Mouse (Mus musculus): ENCODE data around the gene Gm5426. TPM values are rescaled to one million over a fixed set of nuclear protein-coding genes. Genes with fewer than 3 reads are reported as not detected.
"Not testable (repeated sequence)": the region's sequence is repeated elsewhere in the genome, so short reads cannot be mapped to it uniquely, and the experiment has no call there.

Gm5426 gene
- polyA plus RNA-seq, 1 experiment, result not detected

DNA sequence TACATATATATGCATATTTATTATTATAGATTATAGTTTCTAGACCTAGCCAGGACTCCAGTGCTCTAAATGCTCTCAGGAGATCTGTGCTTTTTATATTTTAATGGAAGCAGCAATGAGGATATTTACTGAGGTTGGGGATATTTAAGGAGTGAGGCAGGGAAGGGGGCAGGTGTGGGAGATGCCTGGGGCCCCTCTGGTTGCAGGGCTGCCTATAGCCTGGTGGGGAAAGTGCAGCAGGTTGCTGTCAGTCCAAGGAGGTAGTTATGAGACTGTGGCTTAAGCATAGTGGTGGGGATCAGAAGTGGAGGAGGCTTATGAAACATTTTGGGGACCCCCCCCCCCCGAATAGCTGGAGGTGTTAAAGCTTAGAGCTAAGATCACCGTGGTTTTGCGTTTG is 6.0 kb upstream of the Gm5426 start:
- TF ChIP-seq GATA1 (IDR thresholded peaks at IDR 0.05; ENCODE audit: borderline replicate concordance, low read length) (no peak), FLI1 (IDR thresholded peaks at IDR 0.05; ENCODE audit: low read length) (no peak)
- H3K4me1 ChIP-seq, result peaks cover 50% of the 10 kb centered on the region
- no peaks in the 10 kb centered on the region for H3K9me3 ChIP-seq
- no peaks in the 10 kb centered on the region for H3K27me3 ChIP-seq (replicated peaks)
- no peak overlapping the region for H3K4me3 ChIP-seq (replicated peaks)
- H3K36me3 ChIP-seq (replicated peaks; ENCODE audit: low read length), result no peaks in the 10 kb centered on the region

DNA sequence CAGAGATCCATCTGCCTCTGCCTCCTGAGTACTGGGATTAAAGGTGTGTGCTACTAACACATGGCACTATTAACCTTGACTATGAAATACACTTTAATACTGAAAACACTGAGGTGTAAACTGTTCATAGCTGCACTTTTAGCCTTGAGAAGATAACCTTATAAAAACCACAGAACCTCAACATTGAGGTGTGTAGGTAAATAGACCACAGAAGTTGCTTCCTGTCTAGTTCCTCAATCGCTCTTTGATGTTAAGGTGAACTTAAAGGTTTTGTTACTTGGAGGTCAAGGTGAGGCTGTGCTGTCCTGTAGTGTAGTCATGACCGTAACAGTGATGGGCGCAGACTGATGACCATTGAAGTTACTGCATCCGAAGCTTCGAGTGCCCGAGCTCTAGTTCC is 5.3 kb upstream of the Gm5426 start:
- H3K4me3 ChIP-seq (replicated peaks), result no peak overlapping the region
- H3K9me3 ChIP-seq, result no peaks in the 10 kb centered on the region
- no peak for TF ChIP-seq GATA1 (IDR thresholded peaks at IDR 0.05; ENCODE audit: borderline replicate concordance, low read length)
- TF ChIP-seq FLI1 (IDR thresholded peaks at IDR 0.05; ENCODE audit: low read length), result no peak
- H3K4me1 ChIP-seq, result peaks cover 50% of the 10 kb centered on the region
- no peaks in the 10 kb centered on the region for H3K36me3 ChIP-seq (replicated peaks; ENCODE audit: low read length)
- H3K27me3 ChIP-seq (replicated peaks), result no peaks in the 10 kb centered on the region

DNA sequence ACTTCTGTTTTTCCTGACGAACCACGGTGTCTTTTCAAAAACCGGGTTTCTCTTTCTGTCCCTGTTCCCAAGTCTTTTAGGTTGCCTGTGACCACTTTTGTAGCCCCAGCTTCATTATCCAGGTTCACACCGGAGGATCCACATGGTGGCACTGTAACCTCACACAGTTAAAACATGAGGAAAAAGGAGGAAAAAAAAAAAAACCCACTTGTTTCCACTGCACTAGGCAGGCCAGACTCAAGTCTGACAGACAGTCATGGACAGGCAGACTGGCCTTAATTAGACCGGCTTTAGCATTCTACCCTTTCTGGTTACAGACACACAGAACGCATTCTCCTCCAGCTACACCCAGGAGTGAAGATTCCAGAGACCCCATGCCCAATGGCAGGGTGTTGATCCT is 4.2 kb upstream of the Gm5426 start:
- no peaks in the 10 kb centered on the region for H3K27me3 ChIP-seq (replicated peaks)
- H3K36me3 ChIP-seq (replicated peaks; ENCODE audit: low read length), result no peaks in the 10 kb centered on the region
- H3K9me3 ChIP-seq, result no peaks in the 10 kb centered on the region
- peaks cover 47% of the 10 kb centered on the region for H3K4me1 ChIP-seq
- H3K4me3 ChIP-seq (replicated peaks), result peak overlapping the region; percentile 3
- TF ChIP-seq FLI1 (IDR thresholded peaks at IDR 0.05; ENCODE audit: low read length), result no peak
- TF ChIP-seq GATA1 (IDR thresholded peaks at IDR 0.05; ENCODE audit: borderline replicate concordance, low read length), result no peak

DNA sequence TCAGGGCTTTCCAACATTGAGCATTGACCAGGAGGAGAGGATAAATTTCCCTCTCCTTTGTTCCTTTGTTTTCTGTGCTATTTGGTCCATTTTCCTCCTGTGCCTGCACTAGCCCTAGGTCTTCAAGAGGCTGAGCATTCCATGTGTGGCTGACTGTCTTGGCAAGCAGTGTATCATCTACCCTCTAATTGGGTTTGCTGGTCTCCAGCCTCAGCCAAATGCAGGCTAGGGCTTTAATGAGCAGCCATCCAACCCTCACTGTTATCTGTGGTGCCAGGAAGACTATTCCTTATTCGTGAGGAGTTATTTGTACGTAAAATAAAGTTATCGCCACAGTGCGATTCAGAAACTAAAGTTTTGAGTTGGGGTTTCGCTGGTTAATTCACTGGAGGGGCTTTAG is 2.2 kb downstream of the Gm5426 start:
- Histone ChIP-seq H3K36me3 (replicated peaks; ENCODE audit: low read length) (no peaks in the 10 kb centered on the region), H3K9me3 (no peaks in the 10 kb centered on the region), H3K27me3 (replicated peaks) (no peaks in the 10 kb centered on the region), H3K4me1 (peaks cover 26% of the 10 kb centered on the region), H3K4me3 (replicated peaks) (no peak overlapping the region)
- TF ChIP-seq FLI1 (IDR thresholded peaks at IDR 0.05; ENCODE audit: low read length) (no peak), GATA1 (IDR thresholded peaks at IDR 0.05; ENCODE audit: borderline replicate concordance, low read length) (no peak)

DNA sequence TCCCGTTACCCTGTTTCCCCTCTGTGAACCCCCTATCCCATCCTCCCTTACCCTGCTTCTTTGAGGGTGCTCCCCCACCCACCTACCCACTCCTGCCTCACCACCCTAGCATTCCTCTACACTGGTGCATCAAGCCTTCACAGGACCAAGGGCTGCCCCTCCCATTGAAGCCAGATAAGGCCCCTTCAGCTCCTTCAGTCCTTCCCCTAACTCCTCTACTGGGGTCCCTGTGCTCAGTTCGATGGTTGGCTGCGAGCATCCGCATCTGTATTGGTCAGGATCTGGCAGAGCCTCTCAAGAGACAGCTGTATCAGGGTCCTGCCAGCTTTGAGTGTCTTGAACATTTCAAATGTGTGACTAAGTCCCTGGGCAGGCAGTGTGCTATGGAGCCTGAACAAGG is 2.9 kb downstream of the Gm5426 start:
- H3K4me3 ChIP-seq (replicated peaks); H3K9me3 ChIP-seq; H3K36me3 ChIP-seq (replicated peaks; ENCODE audit: low read length); H3K27me3 ChIP-seq (replicated peaks): not testable (repeated sequence)
- peaks cover 21% of the 10 kb centered on the region for H3K4me1 ChIP-seq

DNA sequence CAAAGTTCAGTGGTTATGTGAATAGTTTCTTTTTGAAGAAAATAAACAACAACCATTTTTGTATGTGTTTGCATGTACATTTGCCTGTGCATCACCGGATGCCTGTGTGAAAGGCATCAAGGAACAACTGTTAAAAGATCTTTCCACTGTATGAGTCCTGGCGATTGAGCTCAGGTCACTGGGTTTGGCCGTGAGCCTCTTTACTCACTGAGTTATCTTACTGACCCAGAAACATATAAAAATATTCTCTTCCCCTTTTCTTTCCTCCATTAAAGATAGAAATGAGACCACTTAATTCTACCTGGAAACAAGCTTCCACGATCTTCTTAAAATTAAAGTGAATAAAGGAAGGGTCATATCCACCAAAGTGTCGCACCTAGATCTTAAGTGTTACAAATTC is 10.2 kb downstream of the Gm5426 start:
- Histone ChIP-seq H3K36me3 (replicated peaks; ENCODE audit: low read length) (no peaks in the 10 kb centered on the region), H3K4me3 (replicated peaks) (no peak overlapping the region), H3K9me3 (no peaks in the 10 kb centered on the region), H3K4me1 (peaks cover 18% of the 10 kb centered on the region), H3K27me3 (replicated peaks) (no peaks in the 10 kb centered on the region)
- no peak for TF ChIP-seq FLI1 (IDR thresholded peaks at IDR 0.05; ENCODE audit: low read length)
- TF ChIP-seq GATA1 (IDR thresholded peaks at IDR 0.05; ENCODE audit: borderline replicate concordance, low read length), result no peak

DNA sequence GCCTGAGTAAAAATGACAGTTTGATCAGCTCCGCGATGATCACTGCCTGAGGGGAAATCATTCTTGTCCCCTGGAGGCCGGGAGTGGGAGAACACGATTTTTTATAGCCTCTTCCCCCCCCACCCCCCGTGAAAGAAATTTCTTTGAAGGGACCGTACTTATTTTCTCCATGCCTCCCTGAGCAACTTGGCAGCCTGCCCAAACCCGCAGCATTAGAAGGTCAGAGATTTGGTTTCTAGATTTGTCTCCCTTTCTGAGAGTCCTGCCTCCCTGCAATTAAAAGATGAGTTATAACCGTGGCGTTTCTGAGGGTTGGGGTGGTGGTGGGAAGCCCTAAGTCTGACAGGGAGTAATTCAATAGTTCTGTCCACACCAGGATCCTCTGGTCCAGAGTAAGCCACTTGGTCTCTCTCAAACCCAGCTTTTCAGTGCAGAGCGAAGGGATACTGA is 11.9 kb downstream of the Gm5426 start:
- Histone ChIP-seq H3K4me3 (replicated peaks) (no peak overlapping the region), H3K9me3 (no peaks in the 10 kb centered on the region), H3K4me1 (peaks cover 19% of the 10 kb centered on the region), H3K27me3 (replicated peaks) (no peaks in the 10 kb centered on the region), H3K36me3 (replicated peaks; ENCODE audit: low read length) (no peaks in the 10 kb centered on the region)
- no peak for TF ChIP-seq FLI1 (IDR thresholded peaks at IDR 0.05; ENCODE audit: low read length)
- no peak for TF ChIP-seq GATA1 (IDR thresholded peaks at IDR 0.05; ENCODE audit: borderline replicate concordance, low read length)

DNA sequence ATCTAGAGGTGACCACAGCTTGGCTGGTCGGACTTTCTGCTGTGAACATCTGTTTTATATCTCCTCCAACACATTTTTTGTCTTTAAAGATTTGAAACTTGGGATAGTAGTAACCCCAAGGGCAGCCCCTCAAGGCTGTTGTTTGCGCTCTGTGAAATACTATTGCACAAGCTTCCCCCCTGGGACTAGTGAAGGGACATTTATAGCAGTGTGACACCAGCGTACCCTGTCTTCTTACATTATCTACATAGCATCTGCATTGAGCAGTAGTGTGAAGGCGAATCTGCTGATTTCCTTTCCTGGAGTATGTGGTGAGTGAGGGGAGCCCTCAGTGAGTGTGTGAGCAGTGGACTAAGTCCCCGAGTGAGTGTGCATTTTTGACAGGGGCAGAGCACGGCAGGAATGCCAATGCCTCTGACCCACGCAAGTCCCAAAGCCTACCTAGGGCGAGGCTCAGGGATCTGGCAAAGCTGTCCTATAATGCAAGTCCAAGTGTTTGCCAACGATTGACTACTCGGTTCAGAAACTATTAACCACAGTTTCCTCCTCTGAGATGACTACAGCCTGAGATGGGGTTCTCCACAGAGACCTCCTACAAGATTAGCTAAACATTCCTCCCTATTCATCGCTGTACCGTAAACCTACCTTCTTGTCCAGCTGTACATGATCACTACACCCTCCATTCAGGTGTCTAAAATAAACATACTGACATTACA is 14.2 kb downstream of the Gm5426 start:
- peaks cover 28% of the 10 kb centered on the region for H3K4me1 ChIP-seq
- H3K27me3 ChIP-seq (replicated peaks), result no peaks in the 10 kb centered on the region
- no peaks in the 10 kb centered on the region for H3K9me3 ChIP-seq
- H3K4me3 ChIP-seq (replicated peaks), result peak overlapping the region; percentile 44
- no peak for TF ChIP-seq FLI1 (IDR thresholded peaks at IDR 0.05; ENCODE audit: low read length)
- no peak for TF ChIP-seq GATA1 (IDR thresholded peaks at IDR 0.05; ENCODE audit: borderline replicate concordance, low read length)
- no peaks in the 10 kb centered on the region for H3K36me3 ChIP-seq (replicated peaks; ENCODE audit: low read length)

DNA sequence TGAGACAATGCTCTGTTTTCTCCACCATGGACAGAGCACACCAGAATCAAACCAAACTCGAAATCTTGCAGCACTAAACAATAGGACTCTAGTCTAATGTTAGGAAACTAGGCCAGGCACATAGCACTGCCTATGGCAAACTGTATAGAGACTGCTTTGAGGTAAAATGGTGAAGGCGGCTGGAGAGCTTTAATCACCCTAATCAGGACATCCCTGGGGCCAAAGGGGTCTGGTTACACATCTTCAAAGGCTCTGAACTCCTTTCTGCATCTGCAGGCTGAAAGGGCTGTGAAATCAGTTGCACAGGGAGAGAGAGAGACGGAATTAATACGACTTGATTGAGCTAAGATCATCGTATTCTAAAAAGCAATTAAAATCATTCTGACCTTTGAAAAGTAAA is 16.9 kb downstream of the Gm5426 start:
- Histone ChIP-seq H3K9me3 (peaks cover 10% of the 10 kb centered on the region), H3K4me1 (peaks cover 28% of the 10 kb centered on the region)
- TF ChIP-seq FLI1 (IDR thresholded peaks at IDR 0.05; ENCODE audit: low read length), result no peak
- no peak for TF ChIP-seq GATA1 (IDR thresholded peaks at IDR 0.05; ENCODE audit: borderline replicate concordance, low read length)

DNA sequence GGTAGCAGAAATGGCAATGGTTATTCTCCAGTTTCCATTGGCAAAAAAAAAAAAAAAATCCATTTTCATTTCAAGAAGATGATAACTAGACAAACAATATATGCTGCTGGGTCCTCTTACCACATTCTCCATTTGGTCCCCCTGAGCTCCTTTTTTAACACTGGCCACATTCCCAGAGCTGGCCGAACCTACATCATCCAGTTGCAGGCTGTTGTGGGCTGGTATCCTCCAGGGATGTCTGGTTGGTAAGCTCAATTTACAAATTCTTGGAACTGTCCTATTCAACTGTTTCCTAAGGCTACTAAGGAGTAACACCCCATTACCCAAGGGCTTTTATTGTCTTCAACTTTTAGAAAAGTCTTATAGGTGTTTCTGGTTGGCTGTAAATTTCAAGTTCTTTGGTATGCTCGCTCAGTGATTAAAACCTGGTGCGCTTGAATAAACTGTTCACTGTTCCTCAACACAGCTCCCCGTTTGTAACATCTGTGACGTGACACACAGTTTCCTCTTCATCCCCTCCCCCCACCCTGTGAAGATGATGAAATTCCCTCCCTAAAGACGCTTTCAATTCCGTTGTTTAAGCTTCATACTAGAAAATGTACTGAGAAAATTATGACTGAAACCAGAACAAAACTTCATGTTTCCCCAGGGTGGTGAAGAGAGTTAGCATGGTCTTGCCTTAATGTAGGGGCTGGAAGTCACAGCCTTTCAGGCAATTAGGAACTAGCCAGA is 26.7 kb downstream of the Gm5426 start:
- peaks cover 10% of the 10 kb centered on the region for H3K4me1 ChIP-seq
- no peak overlapping the region for H3K4me3 ChIP-seq (replicated peaks)
- no peaks in the 10 kb centered on the region for H3K27me3 ChIP-seq (replicated peaks)
- H3K36me3 ChIP-seq (replicated peaks; ENCODE audit: low read length), result no peaks in the 10 kb centered on the region
- TF ChIP-seq FLI1 (IDR thresholded peaks at IDR 0.05; ENCODE audit: low read length) (no peak), GATA1 (IDR thresholded peaks at IDR 0.05; ENCODE audit: borderline replicate concordance, low read length) (no peak)
- peaks cover 11% of the 10 kb centered on the region; the same call in 1 of the 2 replicates for H3K9me3 ChIP-seq

More for the DNA sequence above, 16.9 kb downstream of the Gm5426 start:
- Histone ChIP-seq H3K27me3 (replicated peaks) (no peaks in the 10 kb centered on the region), H3K4me3 (replicated peaks) (no peak overlapping the region), H3K36me3 (replicated peaks; ENCODE audit: low read length) (peaks cover 5% of the 10 kb centered on the region)
